Mouse (Mus musculus) C2C12 (cell line): ENCODE results near the gene Smg6.

ENCODE experiments used
- CTCF ChIP-seq: IDR thresholded peaks from one replicate; pipeline ENCODE4 v1.5.1; 2011; ENCODE audit not compliant: control insufficient read depth, insufficient read depth, insufficient read length
- FOSL1 ChIP-seq: IDR thresholded peaks from one replicate; pipeline ENCODE4 v1.8.0; 2011; ENCODE audit warnings: mild to moderate bottlenecking, low read length; ENCODE audit not compliant: poor library complexity, insufficient read depth, severe bottlenecking
- MAX ChIP-seq: IDR thresholded peaks from one replicate; pipeline ENCODE4 v1.6.1; 2011; ENCODE audit warnings: mild to moderate bottlenecking, control low read depth
- USF1 ChIP-seq: IDR thresholded peaks from one replicate; pipeline ENCODE4 v1.6.1; 2011; ENCODE audit warnings: low read depth, mild to moderate bottlenecking, control low read depth, moderate library complexity

- TF ChIP-seq FOSL1 (no peak), CTCF (no peak), MAX (no peak), USF1 (no peak)
These were observed 105.6 kb downstream of the Smg6 start for GRCm38 (mm10) chr11:75031251-75031650.
